Mouse (Mus musculus) CH12.LX (cell line): Measurements from ENCODE around the gene Pprc1. TPM values are rescaled to one million over a fixed set of nuclear protein-coding genes. Genes with fewer than 3 reads are reported as not detected.

Source experiments
- DNase-seq: peaks from one replicate; pipeline ENCODE4 v3.0.0-alpha.2; 2013; ENCODE audit errors: extremely low read depth
- H3K27ac ChIP-seq: 2 replicates; pipeline ENCODE4 v1.5.1; 2012; ENCODE audit warnings: low read depth, mild to moderate bottlenecking, control low read depth, moderate library complexity; ENCODE audit not compliant: insufficient read depth
- H3K27me3 ChIP-seq: replicated peaks from 2 replicates; pipeline ENCODE3; 2012; ENCODE audit warnings: inconsistent platforms
- H3K36me3 ChIP-seq, 2 experiments: replicated peaks in 1 of 2; 2 replicates each; pipeline versions ENCODE3 to v1.6.1; 2012; ENCODE audit warnings: inconsistent platforms in 1 of 2, low read length in 1 of 2, mild to moderate bottlenecking in 1 of 2, mixed read lengths in 1 of 2, moderate library complexity in 1 of 2; ENCODE audit not compliant: control insufficient read depth in 1 of 2, insufficient read depth in 1 of 2
- H3K4me1 ChIP-seq, 2 experiments: 2 replicates each; pipeline ENCODE4 v1.6.1; 2012; ENCODE audit warnings: inconsistent platforms in 1 of 2, moderate library complexity in 1 of 2; ENCODE audit not compliant: insufficient read depth in 2 of 2, control insufficient read depth in 1 of 2
- H3K4me2 ChIP-seq: 2 replicates; pipeline ENCODE4 v1.6.1; 2012; ENCODE audit warnings: low read depth, mild to moderate bottlenecking, control low read depth; ENCODE audit not compliant: poor library complexity, insufficient read depth, severe bottlenecking
- H3K4me3 ChIP-seq, 3 experiments: fragments of 150-350 bp in 1 of 3; sonication (generic) in 1 of 3; replicated peaks in 1 of 3; 2 replicates each; pipeline versions ENCODE3 to v1.5.1; 2011 to 2012; ENCODE audit warnings: low read depth in 2 of 3, low read length in 2 of 3, mild to moderate bottlenecking in 2 of 3, moderate library complexity in 2 of 3, control low read depth in 1 of 3, improper control_type of control experiment in 1 of 3, inconsistent platforms in 1 of 3, mixed read lengths in 1 of 3; ENCODE audit not compliant: poor library complexity in 1 of 3
- H3K79me2 ChIP-seq: replicated peaks from 2 replicates; pipeline ENCODE4 v1.6.1; 2012; ENCODE audit warnings: mild to moderate bottlenecking, moderate library complexity; ENCODE audit not compliant: control insufficient read depth, poor library complexity, insufficient read depth, severe bottlenecking; ENCODE audit errors: extremely low read depth
- H3K9ac ChIP-seq: 2 replicates; pipeline ENCODE4 v1.6.1; 2012; ENCODE audit warnings: low read depth, mild to moderate bottlenecking, control low read depth, moderate library complexity; ENCODE audit not compliant: insufficient read depth
- H3K9me3 ChIP-seq: replicated peaks from 2 replicates; pipeline ENCODE3; 2012; ENCODE audit warnings: low read length, inconsistent platforms, mixed read lengths
- BHLHE40 ChIP-seq: IDR thresholded peaks from 2 replicates; pipeline ENCODE4 v1.6.1; 2011; ENCODE audit warnings: mild to moderate bottlenecking, low read depth, low read length, improper control_type of control experiment
- GABPA ChIP-seq: IDR thresholded peaks from 2 replicates; pipeline ENCODE4 v1.6.1; 2012; ENCODE audit warnings: low read depth, low read length, improper control_type of control experiment, inconsistent platforms; ENCODE audit not compliant: insufficient replicate concordance
- IRF4 ChIP-seq: IDR thresholded peaks from 2 replicates; pipeline ENCODE4 v1.6.1; 2014; ENCODE audit warnings: low read depth, mild to moderate bottlenecking, inconsistent platforms, low read length, improper control_type of control experiment
- MAFK ChIP-seq: IDR thresholded peaks from 2 replicates; pipeline ENCODE4 v1.6.1; 2011; ENCODE audit warnings: low read length, improper control_type of control experiment; ENCODE audit not compliant: insufficient replicate concordance
- MAX ChIP-seq: IDR thresholded peaks from 2 replicates; pipeline ENCODE4 v1.6.1; 2011; ENCODE audit warnings: low read length, improper control_type of control experiment
- MAZ ChIP-seq: IDR thresholded peaks from 2 replicates; pipeline ENCODE4 v1.6.1; 2012; ENCODE audit warnings: low read depth, mild to moderate bottlenecking, inconsistent platforms, low read length, improper control_type of control experiment, moderate library complexity
- MXI1 ChIP-seq: IDR thresholded peaks from 2 replicates; pipeline ENCODE4 v1.6.1; 2011; ENCODE audit warnings: mild to moderate bottlenecking, low read depth, low read length, improper control_type of control experiment
- NELFE ChIP-seq: IDR thresholded peaks from 2 replicates; pipeline ENCODE4 v1.6.1; 2011; ENCODE audit warnings: low read depth, low read length, improper control_type of control experiment
- NRF1 ChIP-seq: IDR thresholded peaks from 2 replicates; pipeline ENCODE4 v1.6.1; 2014; ENCODE audit warnings: low read depth, mild to moderate bottlenecking, inconsistent platforms, low read length, improper control_type of control experiment, moderate library complexity
- PAX5 ChIP-seq: IDR thresholded peaks from 2 replicates; pipeline ENCODE4 v1.6.1; 2012; ENCODE audit warnings: low read length, inconsistent platforms, mixed read lengths
- POLR2A ChIP-seq: IDR thresholded peaks from 2 replicates; pipeline ENCODE4 v1.6.1; 2011; ENCODE audit warnings: low read depth, mild to moderate bottlenecking, improper control_type of control experiment, low read length
- RAD21 ChIP-seq: IDR thresholded peaks from 2 replicates; pipeline ENCODE4 v1.6.1; 2011; ENCODE audit warnings: low read depth, mild to moderate bottlenecking, low read length, improper control_type of control experiment, moderate library complexity
- SIN3A ChIP-seq: IDR thresholded peaks from 2 replicates; pipeline ENCODE4 v1.6.1; 2012; ENCODE audit warnings: low read length, improper control_type of control experiment, inconsistent platforms
- SMC3 ChIP-seq: IDR thresholded peaks from 2 replicates; pipeline ENCODE4 v1.6.1; 2011; ENCODE audit warnings: low read depth, low read length, improper control_type of control experiment
- TBP ChIP-seq: conservative IDR thresholded peaks from 2 replicates; pipeline ENCODE4 v1.6.1; 2011; ENCODE audit warnings: low read depth, low read length, improper control_type of control experiment
- ZC3H11A ChIP-seq: IDR thresholded peaks from 2 replicates; pipeline ENCODE4 v1.6.1; 2012; ENCODE audit warnings: low read depth, mild to moderate bottlenecking, inconsistent platforms, low read length, improper control_type of control experiment
- ZKSCAN1 ChIP-seq: IDR thresholded peaks from 2 replicates; pipeline ENCODE4 v1.6.1; 2012; ENCODE audit warnings: low read depth, inconsistent platforms, low read length, improper control_type of control experiment, borderline replicate concordance
- ZMIZ1 ChIP-seq: IDR thresholded peaks from 2 replicates; pipeline ENCODE4 v1.6.1; 2012; ENCODE audit warnings: low read depth, mild to moderate bottlenecking, inconsistent platforms, low read length, improper control_type of control experiment
- ZNF384 ChIP-seq: IDR thresholded peaks from 2 replicates; pipeline ENCODE4 v1.6.1; 2012; ENCODE audit warnings: low read depth, low read length, improper control_type of control experiment, inconsistent platforms
- dilution Hi-C: fragments of 300-500 bp; cut with MboI; formaldehyde crosslinking; loops from 2 replicates; pipeline ENCODE4 v1.14.3; 2020; ENCODE audit warnings: low sequenced_read_pairs; ENCODE audit not compliant: extremely low pct_unique_long_range_greater_than_20kb, extremely low pct_ligation_motif_present
- in situ Hi-C: fragments of 300-500 bp; cut with MboI; formaldehyde crosslinking; loops from 3 replicates; pipeline ENCODE4 v1.14.3; 2019; ENCODE audit warnings: low sequenced_read_pairs, low pct_ligation_motif_present, low pct_unique_long_range_greater_than_20kb, mixed read lengths
- polyA plus RNA-seq: library from polyadenylated mRNA; unstranded; fragments of >175 nt; gene quantifications from 2 replicates; pipeline ENCODE4 v1.2.1, GENCODE M21; 2012; ENCODE audit warnings: low read depth; ENCODE audit not compliant: insufficient read length
- total RNA-seq, 2 experiments: library from RNA; depleted of rRNA; stranded (reverse); fragments of 300-350 nt in 1 of 2; fragments of >200 nt in 1 of 2; gene quantifications; 2 replicates each; pipeline ENCODE4 v1.2.3; 2012 to 2014

Gene Pprc1
- total and polyA plus RNA-seq, 3 experiments = 13.0 to 68.7 (median 21.2) TPM

- TF ChIP-seq ZMIZ1 (no peak), PAX5 (no peak), ZNF384 (no peak), SMC3 (no peak), MXI1 (no peak), MAX (no peak), NRF1 (no peak), MAZ (no peak), NELFE (no peak), ZC3H11A (no peak)
- peaks cover 2% of the 10 kb centered on the region for H3K9me3 ChIP-seq
- dilution Hi-C loops (no loop called here), in situ Hi-C loops (no loop called here)
- no peak overlapping the region for H3K4me3 ChIP-seq
- H3K27ac ChIP-seq = no peak overlapping the region
- H3K36me3 ChIP-seq = no peaks in the 10 kb centered on the region
- no peaks in the 10 kb centered on the region for H3K79me2 ChIP-seq
- no peak overlapping the region for H3K9ac ChIP-seq
- no peaks in the 10 kb centered on the region for H3K4me1 ChIP-seq
- peaks cover 4% of the 10 kb centered on the region for H3K27me3 ChIP-seq
- H3K4me2 ChIP-seq = no peak overlapping the region
- DNase-seq = no peak
Observed at GRCm38 (mm10) chr19:46099561-46099960, 54.9 kb downstream of the Pprc1 start.

GRCm38 (mm10) chr19:46103437-46104186 lies 58.9 kb downstream of the Pprc1 start:
- Histone ChIP-seq H3K27me3 (peaks cover 4% of the 10 kb centered on the region), H3K9ac (no peak overlapping the region), H3K36me3 (no peaks in the 10 kb centered on the region), H3K4me2 (no peak overlapping the region), H3K4me3 (no peak overlapping the region), H3K9me3 (no peaks in the 10 kb centered on the region), H3K4me1 (no peaks in the 10 kb centered on the region), H3K79me2 (no peaks in the 10 kb centered on the region), H3K27ac (no peak overlapping the region)
- no peak for DNase-seq
- dilution Hi-C loops (no loop called here), in situ Hi-C loops (no loop called here)
- TF ChIP-seq PAX5 = no peak
- TF ChIP-seq TBP = no peak
- TF ChIP-seq POLR2A = no peak
- TF ChIP-seq GABPA = no peak
- no peak for TF ChIP-seq IRF4
- no peak for TF ChIP-seq ZKSCAN1
- no peak for TF ChIP-seq MAX
- TF ChIP-seq ZNF384 = no peak
- TF ChIP-seq MAFK = no peak
- no peak for TF ChIP-seq SIN3A
- no peak for TF ChIP-seq RAD21
- no peak for TF ChIP-seq BHLHE40
